Mouse (Mus musculus): ENCODE data around the gene Ndp.

The Ndp gene

DNA sequence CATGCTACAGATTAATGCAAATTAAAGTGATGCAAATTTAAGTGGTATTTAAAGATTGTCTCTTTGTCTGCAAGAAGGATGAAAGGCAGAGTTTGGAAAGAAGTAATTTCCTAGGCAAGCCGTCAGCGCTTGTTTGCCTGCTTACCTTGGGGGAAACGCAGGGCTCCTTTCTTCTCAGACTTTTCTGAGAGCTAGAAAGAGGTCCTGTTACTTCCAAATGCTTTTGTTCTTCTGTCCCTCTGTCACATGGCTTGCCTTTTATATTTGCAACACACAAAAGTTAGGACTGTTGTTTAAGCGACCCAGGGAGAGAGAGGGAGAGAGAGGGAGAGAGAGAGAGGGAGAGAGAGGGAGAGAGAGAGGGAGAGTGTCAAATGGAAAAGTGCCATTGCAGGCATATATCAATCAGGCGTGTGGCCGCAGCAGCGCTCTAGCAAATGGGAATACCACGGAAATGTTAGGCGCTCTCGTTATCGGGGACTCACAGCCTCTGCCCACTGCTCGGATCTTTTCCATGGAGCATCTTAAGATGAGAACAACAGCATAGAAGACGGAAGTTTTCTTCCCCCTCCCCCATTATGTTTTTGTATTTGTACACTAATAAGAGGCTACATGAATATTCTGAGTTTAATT, at the start of gene Ndp:
Ndp (minus strand) TSS at position 534 of the 633 bp plus-strand sequence.
- DNase-seq (ENCODE audit: low read depth, low spot score), result no peak

DNA sequence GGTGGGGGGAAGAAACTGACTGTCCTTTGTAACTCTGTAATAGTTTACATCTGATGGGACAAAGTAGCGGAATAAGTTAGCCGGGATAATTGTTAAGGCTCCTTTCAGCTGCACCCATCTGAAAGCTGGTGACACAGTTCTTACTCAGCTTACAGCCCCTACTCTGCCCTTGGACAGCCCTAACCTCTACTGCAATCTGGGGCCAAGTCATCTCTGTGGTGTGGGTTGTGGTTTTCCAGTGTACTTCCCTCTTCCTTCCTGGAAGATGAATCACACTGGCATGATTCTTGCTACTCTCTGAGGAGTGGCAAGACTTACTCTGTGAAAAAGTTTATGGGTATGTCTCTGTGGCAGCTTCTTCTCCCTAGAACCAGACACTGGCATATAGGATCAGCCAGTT, 43.2 kb upstream of the Ndp start:
- DNase-seq (ENCODE audit: low read depth, low spot score), result no peak

DNA sequence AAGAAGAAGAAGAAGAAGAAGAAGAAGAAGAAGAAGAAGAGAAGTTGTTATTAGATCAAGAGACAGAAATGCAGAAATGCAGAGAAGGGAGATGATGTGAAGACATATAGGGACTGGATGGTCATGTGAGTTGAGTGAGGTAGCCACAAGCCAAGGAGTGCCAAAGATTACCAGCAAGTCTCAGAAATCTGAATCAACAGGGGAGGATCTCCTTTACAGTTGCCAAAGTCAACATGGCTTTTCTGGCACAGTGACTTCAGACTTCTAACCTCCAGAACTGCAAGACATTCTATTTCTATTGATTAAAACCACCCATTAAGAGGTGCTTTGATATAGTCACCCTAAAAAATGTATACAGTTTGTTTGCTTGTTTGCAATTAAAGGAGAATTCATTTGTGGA, 6.4 kb upstream of the Ndp start:
- no peak for DNase-seq (ENCODE audit: low read depth, low spot score)

GRCm38 (mm10) chrX:16913118-16913517, 1.5 kb upstream of the Ndp start:
- no peak for DNase-seq (ENCODE audit: low read depth, low spot score)

- no peak for DNase-seq (ENCODE audit: low read depth, low spot score)
Measured at GRCm38 (mm10) chrX:16911911-16912310, 337 bp upstream of the Ndp start.

DNA sequence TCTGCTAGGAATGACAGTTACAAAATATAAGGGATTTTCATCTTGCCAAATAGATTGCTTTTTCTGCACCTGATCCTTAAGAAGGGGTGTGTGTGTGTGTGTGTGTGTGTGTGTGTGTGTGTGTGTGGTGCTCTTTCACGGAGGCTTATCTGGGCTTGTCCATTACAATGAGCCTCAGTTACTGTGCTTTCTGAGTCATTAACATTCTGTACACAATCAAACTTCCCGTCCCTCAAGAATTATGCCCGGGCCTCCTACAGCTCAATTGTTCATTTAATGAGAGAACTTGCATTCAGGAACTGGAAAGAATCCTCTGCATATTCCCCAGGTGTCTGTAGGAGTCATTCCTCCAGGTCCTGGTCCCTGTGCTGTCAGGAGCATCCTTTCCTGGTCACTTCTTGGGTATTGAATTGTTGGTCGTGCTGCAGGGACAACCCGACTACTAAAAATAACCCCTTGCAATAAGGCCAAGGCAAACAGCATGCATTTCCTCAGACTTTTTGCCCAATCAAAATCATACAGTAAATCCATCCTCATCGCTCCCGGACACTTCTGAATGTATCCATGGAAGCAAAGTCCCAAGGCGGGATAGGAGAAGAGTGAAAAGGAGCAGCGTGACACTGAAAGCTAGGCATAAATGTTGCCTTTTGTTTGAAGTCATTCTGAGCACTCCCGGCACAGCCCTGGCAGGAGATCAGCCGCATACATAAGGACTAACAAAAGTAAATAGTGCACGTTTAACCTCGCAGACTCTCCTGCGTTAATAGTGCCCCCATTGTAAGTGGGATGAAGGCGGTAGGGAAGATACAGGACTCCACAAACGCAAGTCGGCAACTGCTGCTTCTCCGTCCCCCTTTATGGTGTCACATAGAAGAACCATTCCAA, 1.1 kb downstream of the Ndp start:
- no peak for DNase-seq (ENCODE audit: low read depth, low spot score)

DNA sequence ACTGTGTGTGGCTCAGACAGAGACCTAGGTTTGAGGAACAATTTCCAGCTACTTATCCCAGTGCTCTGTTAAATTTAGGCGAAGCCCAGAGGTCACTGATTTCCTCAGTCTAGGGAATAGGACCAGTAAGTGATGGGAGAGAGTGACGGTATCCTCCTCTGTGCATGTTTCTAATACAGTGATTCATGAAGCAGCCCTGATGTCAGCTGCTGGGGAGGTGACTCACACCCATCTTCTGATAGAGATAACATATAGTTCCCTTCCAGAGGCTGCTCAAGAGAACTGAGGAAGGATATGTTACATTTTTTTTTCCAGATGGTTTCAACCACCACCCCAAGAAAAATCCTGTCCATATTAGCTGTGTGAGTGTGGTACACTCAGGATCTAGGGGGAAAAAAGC, 2.9 kb downstream of the Ndp start:
- DNase-seq (ENCODE audit: low read depth, low spot score), result no peak

DNA sequence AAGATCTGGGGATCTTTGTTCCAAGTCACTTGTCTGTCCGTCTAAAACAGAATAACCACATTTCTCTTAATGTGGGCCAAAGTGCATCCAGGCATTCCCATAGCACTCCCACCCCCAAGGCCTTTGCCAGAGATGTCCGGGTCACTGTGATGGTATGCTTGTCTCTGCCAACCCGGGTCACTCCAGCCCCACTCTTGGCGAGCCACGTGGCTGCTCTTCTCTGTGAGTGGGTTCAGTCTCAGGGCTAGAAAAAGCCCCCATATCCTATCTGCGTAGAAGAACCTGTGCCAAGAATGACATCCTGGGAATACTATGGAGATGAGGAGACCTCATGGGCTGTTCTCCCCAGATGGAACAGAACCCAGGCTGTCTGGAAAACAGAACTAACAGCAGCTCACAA, 4.0 kb downstream of the Ndp start:
- DNase-seq (ENCODE audit: low read depth, low spot score), result no peak

DNA sequence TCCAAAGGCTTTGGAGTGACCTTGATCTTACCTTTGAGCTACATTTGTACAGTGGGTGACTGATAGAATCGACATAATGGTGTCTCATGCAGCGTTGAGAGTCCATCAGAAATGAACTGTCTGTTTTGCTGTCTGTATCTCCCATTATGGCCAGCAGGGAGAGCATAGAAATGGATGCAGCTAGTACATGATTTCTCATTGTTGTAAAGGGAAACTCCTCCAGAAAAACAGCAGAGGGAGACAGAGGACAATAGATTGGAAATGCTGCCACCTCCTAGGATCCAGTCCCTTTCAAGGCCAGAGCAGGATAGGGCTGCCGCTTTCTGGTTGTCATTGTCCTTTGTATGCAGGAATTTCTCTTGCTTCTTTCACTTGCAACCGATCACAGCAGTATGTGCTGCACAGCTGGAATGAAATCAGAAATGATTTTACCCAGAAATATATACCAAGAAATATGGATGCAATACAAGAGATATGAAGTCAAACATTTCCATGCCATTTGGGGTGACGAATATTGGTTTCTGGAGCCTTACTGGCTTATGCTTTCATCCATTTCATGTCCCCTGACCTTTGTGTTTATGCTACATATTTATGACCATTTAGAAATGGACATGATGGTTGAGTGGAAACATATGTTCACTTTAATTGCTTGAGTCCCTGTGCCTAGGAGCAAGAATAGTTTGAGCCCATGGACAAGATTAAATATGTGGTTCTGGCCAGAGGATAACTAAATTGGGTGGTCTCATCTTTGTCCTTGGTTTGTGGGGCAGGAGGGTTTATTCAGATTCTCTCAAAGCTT, 17.0 kb downstream of the Ndp start:
- peak; percentile 26 for DNase-seq (ENCODE audit: low read depth, low spot score)

DNA sequence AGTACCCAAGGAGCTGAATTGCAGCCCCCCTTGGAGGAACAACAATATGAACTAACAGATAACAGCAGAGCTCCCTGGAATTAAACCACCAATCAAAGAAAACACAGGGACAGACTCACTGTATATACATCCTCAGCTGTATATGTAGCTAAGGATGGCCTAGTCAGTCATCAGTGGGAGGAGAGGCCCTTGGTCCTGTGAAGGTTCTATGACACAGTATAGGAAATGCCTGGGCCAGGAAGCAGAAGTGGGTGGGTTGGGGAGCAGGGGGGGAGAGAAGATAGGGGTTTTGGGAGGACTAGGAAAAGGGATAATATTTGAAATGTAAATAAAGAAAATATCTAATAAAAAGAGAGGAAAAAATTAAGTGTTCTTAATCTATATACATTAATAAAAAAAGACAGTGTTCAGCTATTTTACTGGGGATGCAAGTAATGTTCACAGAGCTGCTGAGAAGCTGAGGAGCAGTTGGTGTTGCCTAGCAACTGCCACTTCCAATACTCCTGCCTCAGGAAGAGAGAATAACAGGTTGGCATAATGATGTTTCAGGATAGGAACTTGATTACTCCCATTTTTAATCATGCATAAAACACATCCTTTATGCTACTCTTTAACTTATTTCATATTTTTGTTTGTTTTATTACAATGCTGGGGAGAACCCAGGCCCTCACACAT, 43.8 kb downstream of the Ndp start:
- no peak for DNase-seq (ENCODE audit: low read depth, low spot score)

GRCm38 (mm10) chrX:16860244-16860643, 51.3 kb downstream of the Ndp start:
- peak; percentile 0 for DNase-seq (ENCODE audit: low read depth, low spot score)

DNA sequence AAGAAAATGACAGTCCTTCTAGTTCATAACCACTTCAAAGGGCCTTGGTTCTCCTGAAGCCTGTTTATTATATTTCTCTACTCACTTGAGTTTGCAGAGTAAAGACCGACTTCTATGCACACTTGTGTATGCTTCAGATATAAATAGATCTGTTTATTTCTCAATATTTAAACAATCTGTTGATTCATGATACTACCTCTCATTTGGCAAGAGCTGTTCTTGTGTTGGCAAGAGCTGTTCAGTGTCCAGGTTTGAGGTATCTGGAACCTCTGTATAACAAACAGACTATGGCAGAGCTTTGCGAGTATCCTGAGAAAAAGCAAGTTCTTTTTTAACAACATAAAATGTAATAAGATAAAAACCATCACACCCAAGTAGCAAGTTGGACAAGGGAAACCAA, 65.5 kb downstream of the Ndp start:
- DNase-seq (ENCODE audit: low read depth, low spot score), result no peak

DNA sequence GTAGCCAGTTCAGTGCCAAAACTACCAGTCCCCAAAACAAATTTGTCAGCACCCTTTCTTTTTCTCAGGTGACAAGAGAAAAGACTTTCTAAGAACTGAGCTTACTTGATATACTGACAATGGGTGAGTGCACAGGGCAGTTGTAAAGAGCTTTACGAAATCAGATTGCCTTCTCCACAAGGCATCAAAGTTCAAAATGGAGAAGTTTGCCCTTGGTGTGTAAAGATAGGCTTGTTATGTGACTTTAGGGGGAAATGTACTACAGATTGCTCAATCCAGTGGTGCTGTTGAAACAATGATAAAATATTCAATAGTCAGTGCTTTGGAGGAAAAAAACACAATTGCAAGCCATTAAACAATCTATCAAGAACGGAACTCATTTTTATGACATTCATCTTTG, 70.1 kb downstream of the Ndp start:
- DNase-seq (ENCODE audit: low read depth, low spot score), result no peak

- DNase-seq (ENCODE audit: low read depth, low spot score), result no peak
Measured at GRCm38 (mm10) chrX:16837293-16837692, 74.3 kb downstream of the Ndp start.

GRCm38 (mm10) chrX:16836488-16837082, 75.0 kb downstream of the Ndp start:
- DNase-seq (ENCODE audit: low read depth, low spot score), result no peak
